Mouse (Mus musculus): ENCODE measurements around the gene Uba3. TPM values are rescaled to one million over a fixed set of nuclear protein-coding genes. Genes with fewer than 3 reads are reported as not detected.

Uba3 gene
- polyA plus RNA-seq, 1 experiment from 2014 or later: 26.0 TPM

DNA sequence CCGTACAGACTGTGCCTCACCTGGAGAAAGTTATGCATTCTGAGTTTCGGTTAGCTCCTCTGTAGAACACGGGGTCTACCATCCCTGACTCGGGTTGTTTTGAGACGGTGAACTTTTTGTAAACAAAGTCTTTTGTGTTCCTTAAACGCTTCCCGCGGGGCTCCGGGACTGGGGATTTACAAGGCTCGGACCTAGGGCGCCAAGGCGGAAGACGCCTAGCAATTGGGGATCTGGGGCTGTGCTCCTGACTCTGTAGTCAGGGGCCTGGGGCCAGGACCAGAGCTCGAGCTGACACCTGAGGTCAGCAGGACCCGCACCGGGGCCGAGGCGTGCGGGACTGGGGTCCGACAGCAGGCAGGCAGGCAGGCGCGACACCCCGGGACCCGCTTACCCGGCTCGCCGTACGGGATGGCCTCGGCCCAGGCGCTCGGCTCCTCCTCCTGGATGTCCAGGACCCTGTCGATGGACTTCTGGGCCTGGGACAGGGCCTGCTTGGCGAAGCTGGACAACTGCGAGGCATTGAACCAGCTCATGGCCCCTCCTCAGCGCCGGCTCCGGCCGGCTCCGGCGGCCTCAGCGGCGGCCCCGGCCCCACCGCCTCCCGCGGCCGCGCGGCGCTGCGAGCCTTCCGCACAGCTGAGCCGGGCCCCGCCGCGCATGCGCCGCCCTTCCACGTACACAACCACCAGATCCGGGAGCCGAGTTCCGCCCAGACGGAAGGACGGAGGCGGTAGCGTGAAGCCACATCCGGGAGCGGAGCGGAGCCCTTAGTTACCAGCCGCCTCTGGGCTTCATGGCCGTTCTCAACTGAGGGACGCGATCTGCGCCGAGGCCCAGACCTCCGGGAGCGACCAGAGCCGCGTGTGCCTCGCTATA is 26.7 kb downstream of the Uba3 start, which contains the start of gene Tmf1:
Tmf1 (minus strand) TSS at position 632 of the 876 bp plus-strand sequence.
- under 1% methylated on average over 80 of the region's 80 CpGs for WGBS (ENCODE audit: insufficient replicate concordance)

GRCm38 (mm10) chr6:97175716-97176115 is 29.7 kb downstream of the Uba3 start:
- ATAC-seq (ENCODE audit: insufficient read depth): no peak
- H3K4me2 ChIP-seq: peak overlapping the region; percentile 30
- H3K27ac ChIP-seq (replicated peaks): no peak overlapping the region
- H3K4me1 ChIP-seq (replicated peaks): peaks cover 36% of the 10 kb centered on the region
- no peak overlapping the region for H3K9ac ChIP-seq
- H3K4me3 ChIP-seq (replicated peaks): 0 out of 2 replicates have a peak overlapping the region, but pooled peaks have one; percentile 3
- no peaks in the 10 kb centered on the region for H3K27me3 ChIP-seq
- no peaks in the 10 kb centered on the region for H3K9me3 ChIP-seq (replicated peaks)
- peaks cover 31% of the 10 kb centered on the region for H3K36me3 ChIP-seq (replicated peaks)
- WGBS (ENCODE audit: insufficient replicate concordance): 47% methylated on average over 11 of the region's 11 CpGs

More for the DNA sequence above, 26.7 kb downstream of the Uba3 start, which contains the start of gene Tmf1:
- Histone ChIP-seq H3K9me3 (replicated peaks) (no peaks in the 10 kb centered on the region), H3K9ac (peak within 1 kb of the TSS; percentile 96), H3K4me2 (peak within 1 kb of the TSS; percentile 88), H3K27me3 (no peaks in the 10 kb centered on the region), H3K4me3 (replicated peaks) (peak within 1 kb of the TSS; percentile 83), H3K36me3 (replicated peaks) (peaks cover 15% of the 10 kb centered on the region), H3K4me1 (replicated peaks) (peaks cover 42% of the 10 kb centered on the region), H3K27ac (replicated peaks) (peak within 1 kb of the TSS; percentile 93)
- ATAC-seq (ENCODE audit: insufficient read depth): peak; percentile 98

GRCm38 (mm10) chr6:97150156-97150555 is 55.3 kb downstream of the Uba3 start:
- WGBS (ENCODE audit: insufficient replicate concordance): 72% methylated on average over 6 of the region's 6 CpGs
- H3K4me1 ChIP-seq (replicated peaks): peaks cover 21% of the 10 kb centered on the region
- 0 out of 2 replicates have a peak overlapping the region, but pooled peaks have one; percentile 17 for H3K27ac ChIP-seq (replicated peaks)
- no peak for ATAC-seq (ENCODE audit: insufficient read depth)
- no peak overlapping the region for H3K9ac ChIP-seq
- H3K4me2 ChIP-seq: no peak overlapping the region
- H3K9me3 ChIP-seq (replicated peaks): no peaks in the 10 kb centered on the region
- H3K27me3 ChIP-seq: no peaks in the 10 kb centered on the region
- H3K36me3 ChIP-seq (replicated peaks): peaks cover 4% of the 10 kb centered on the region
- no peak overlapping the region for H3K4me3 ChIP-seq (replicated peaks)

DNA sequence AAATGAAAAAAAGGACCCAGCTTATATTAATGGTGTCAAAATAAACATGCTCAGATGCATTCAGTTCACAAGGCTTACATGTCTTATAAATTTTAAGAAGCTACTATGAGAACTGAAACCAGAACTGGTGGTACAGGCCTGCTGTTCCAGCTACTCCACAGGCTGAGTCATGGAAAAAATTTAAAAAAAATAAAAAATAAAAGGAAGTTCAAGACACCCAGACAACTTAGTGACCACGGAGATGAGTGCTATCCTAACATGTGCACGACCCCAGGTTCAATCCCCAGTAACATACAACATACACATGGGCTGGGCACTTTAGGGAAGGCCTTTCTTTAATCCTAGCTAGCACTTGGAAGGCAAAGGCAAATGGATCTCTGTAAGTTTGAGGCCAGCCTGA is 55.7 kb downstream of the Uba3 start:
- ATAC-seq (ENCODE audit: insufficient read depth): no peak
- Histone ChIP-seq H3K4me1 (replicated peaks) (peaks cover 21% of the 10 kb centered on the region), H3K4me2 (no peak overlapping the region), H3K9me3 (replicated peaks) (no peaks in the 10 kb centered on the region), H3K27me3 (no peaks in the 10 kb centered on the region), H3K27ac (replicated peaks) (0 out of 2 replicates have a peak overlapping the region, but pooled peaks have one; percentile 17), H3K9ac (no peak overlapping the region), H3K36me3 (replicated peaks) (peaks cover 4% of the 10 kb centered on the region), H3K4me3 (replicated peaks) (no peak overlapping the region)
- WGBS (ENCODE audit: insufficient replicate concordance): 65% methylated on average over 2 of the region's 2 CpGs

DNA sequence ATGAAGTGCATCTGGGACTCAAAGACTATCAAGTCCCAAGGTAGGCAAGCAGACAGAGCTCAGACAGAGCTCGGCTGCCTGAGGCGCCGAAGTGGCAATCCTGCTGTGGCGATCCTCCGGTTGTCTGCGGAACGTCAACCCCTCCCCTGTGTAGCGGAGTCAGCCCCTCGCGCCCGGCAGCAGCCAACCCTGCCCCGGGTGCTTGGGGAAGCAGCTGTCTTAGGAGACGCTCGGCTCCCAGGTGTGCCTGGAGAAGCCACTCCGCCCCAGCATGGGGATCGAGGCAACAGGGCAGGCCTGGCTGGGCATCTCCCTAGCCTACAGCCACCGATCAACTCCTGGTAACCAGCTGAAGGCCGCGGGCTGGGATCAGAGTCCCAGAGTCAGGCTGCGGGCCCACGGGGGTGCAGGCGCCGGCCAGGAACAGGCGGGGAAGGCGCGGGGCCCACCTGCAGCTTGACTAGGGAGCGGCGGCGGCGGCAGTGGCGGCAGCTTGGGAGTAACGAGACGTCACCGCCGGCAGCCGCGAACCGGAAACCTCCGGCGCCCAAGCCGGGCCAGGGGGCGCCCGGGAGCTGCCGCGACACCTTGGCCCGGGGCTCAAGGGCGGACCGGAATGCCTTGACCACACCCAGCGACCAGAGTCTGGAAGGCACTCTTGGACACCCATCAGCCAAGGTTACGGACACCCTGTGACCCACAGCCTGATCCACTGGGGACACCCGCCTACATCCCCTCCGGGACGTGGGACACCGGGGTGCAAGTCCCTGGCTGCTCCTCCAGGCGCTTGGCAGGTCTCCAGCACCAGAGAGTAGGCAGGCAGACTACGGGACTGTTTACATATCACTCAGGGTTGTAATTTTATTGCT is 56.8 kb downstream of the Uba3 start, which contains the start of gene Eogt:
Eogt (minus strand) TSS at position 800 of the 869 bp plus-strand sequence.
- peak; percentile 73 for ATAC-seq (ENCODE audit: insufficient read depth)
- H3K36me3 ChIP-seq (replicated peaks): peaks cover 2% of the 10 kb centered on the region
- H3K9me3 ChIP-seq (replicated peaks): no peaks in the 10 kb centered on the region
- peaks cover 21% of the 10 kb centered on the region for H3K4me1 ChIP-seq (replicated peaks)
- H3K4me3 ChIP-seq (replicated peaks): peak within 1 kb of the TSS; percentile 68
- H3K4me2 ChIP-seq: peak within 1 kb of the TSS; percentile 97
- WGBS (ENCODE audit: insufficient replicate concordance): under 1% methylated on average over 55 of the region's 56 CpGs
- H3K27me3 ChIP-seq: no peaks in the 10 kb centered on the region
- H3K9ac ChIP-seq: peak within 1 kb of the TSS; percentile 76
- peak within 1 kb of the TSS; percentile 56; the same call in 1 of the 2 replicates for H3K27ac ChIP-seq (replicated peaks)

- H3K36me3 ChIP-seq (replicated peaks): no peaks in the 10 kb centered on the region
- H3K9ac ChIP-seq: peak overlapping the region; percentile 76
- peak overlapping the region; percentile 68 for H3K4me3 ChIP-seq (replicated peaks)
- peaks cover 21% of the 10 kb centered on the region for H3K4me1 ChIP-seq (replicated peaks)
- no peaks in the 10 kb centered on the region for H3K9me3 ChIP-seq (replicated peaks)
- H3K27ac ChIP-seq (replicated peaks): peak overlapping the region; percentile 56; the same call in 1 of the 2 replicates
- H3K4me2 ChIP-seq: peak overlapping the region; percentile 97
- no peak for ATAC-seq (ENCODE audit: insufficient read depth)
- H3K27me3 ChIP-seq: no peaks in the 10 kb centered on the region
- WGBS (ENCODE audit: insufficient replicate concordance): 31% methylated on average over 18 of the region's 18 CpGs
These were observed 57.6 kb downstream of the Uba3 start for GRCm38 (mm10) chr6:97147755-97148382.

GRCm38 (mm10) chr6:97145156-97145555 is 60.3 kb downstream of the Uba3 start:
- Histone ChIP-seq H3K27me3 (no peaks in the 10 kb centered on the region), H3K4me3 (replicated peaks) (no peak overlapping the region), H3K4me2 (no peak overlapping the region), H3K9me3 (replicated peaks) (no peaks in the 10 kb centered on the region), H3K36me3 (replicated peaks) (no peaks in the 10 kb centered on the region), H3K27ac (replicated peaks) (no peak overlapping the region), H3K9ac (no peak overlapping the region), H3K4me1 (replicated peaks) (peaks cover 21% of the 10 kb centered on the region)
- WGBS (ENCODE audit: insufficient replicate concordance): 86% methylated on average over 7 of the region's 7 CpGs
- no peak for ATAC-seq (ENCODE audit: insufficient read depth)

GRCm38 (mm10) chr6:97144359-97144758 is 61.1 kb downstream of the Uba3 start:
- no peak for ATAC-seq (ENCODE audit: insufficient read depth)
- Histone ChIP-seq H3K27ac (replicated peaks) (no peak overlapping the region), H3K9me3 (replicated peaks) (no peaks in the 10 kb centered on the region), H3K9ac (no peak overlapping the region), H3K4me2 (no peak overlapping the region), H3K36me3 (replicated peaks) (no peaks in the 10 kb centered on the region; the same call in 1 of the 2 replicates), H3K4me1 (replicated peaks) (peaks cover 19% of the 10 kb centered on the region), H3K4me3 (replicated peaks) (no peak overlapping the region), H3K27me3 (no peaks in the 10 kb centered on the region)
- 58% methylated on average over 7 of the region's 7 CpGs for WGBS (ENCODE audit: insufficient replicate concordance)

GRCm38 (mm10) chr6:97142611-97143010 is 62.8 kb downstream of the Uba3 start:
- Histone ChIP-seq H3K27ac (replicated peaks) (no peak overlapping the region), H3K4me1 (replicated peaks) (peaks cover 3% of the 10 kb centered on the region; the same call in 1 of the 2 replicates), H3K9ac (no peak overlapping the region), H3K4me2 (no peak overlapping the region), H3K9me3 (replicated peaks) (no peaks in the 10 kb centered on the region), H3K36me3 (replicated peaks) (no peaks in the 10 kb centered on the region; the same call in 1 of the 2 replicates), H3K4me3 (replicated peaks) (no peak overlapping the region), H3K27me3 (no peaks in the 10 kb centered on the region)
- 68% methylated on average over 8 of the region's 8 CpGs for WGBS (ENCODE audit: insufficient replicate concordance)
- ATAC-seq (ENCODE audit: insufficient read depth): no peak

- Histone ChIP-seq H3K9me3 (replicated peaks) (no peaks in the 10 kb centered on the region), H3K9ac (no peak overlapping the region), H3K36me3 (replicated peaks) (no peaks in the 10 kb centered on the region; the same call in 1 of the 2 replicates), H3K4me2 (no peak overlapping the region), H3K27me3 (no peaks in the 10 kb centered on the region), H3K27ac (replicated peaks) (no peak overlapping the region), H3K4me3 (replicated peaks) (no peak overlapping the region), H3K4me1 (replicated peaks) (no peaks in the 10 kb centered on the region)
- no peak for ATAC-seq (ENCODE audit: insufficient read depth)
- WGBS (ENCODE audit: insufficient replicate concordance): 61% methylated on average over 7 of the region's 7 CpGs
These were observed 63.6 kb downstream of the Uba3 start for GRCm38 (mm10) chr6:97141811-97142210.

Data from liver, embryonic 15.5 days (tissue).